Mouse (Mus musculus) granulocyte monocyte progenitor cell, adult 5-6 weeks (primary cell): ENCODE results near the gene Mesp2. TPM values are rescaled to one million over a fixed set of nuclear protein-coding genes. Genes with fewer than 3 reads are reported as not detected.

ENCODE experiments used
- ATAC-seq: replicated peaks from 2 replicates; pipeline ENCODE4 v1.8.0; 2016; ENCODE audit warnings: mild to moderate bottlenecking, moderate TSS enrichment, inconsistent platforms; ENCODE audit not compliant: poor library complexity, severe bottlenecking
- total RNA-seq, 2 experiments: library from RNA; stranded (forward) in 1 of 2; stranded (reverse) in 1 of 2; fragments of 200-712, 200-1000 nt in 1 of 2; fragments of >200 nt in 1 of 2; fragmentation: Nextera tagmentation in 1 of 2; gene quantifications; 2 replicates each; pipeline ENCODE4 v1.2.3; 2014 to 2017

Gene Mesp2
- total RNA-seq, 2 experiments from 2014 or later: not detected

- no peak for ATAC-seq
Measured at GRCm38 (mm10) chr7:79802037-79802436, 8.5 kb upstream of the Mesp2 start.

GRCm38 (mm10) chr7:79803887-79804286 is 6.6 kb upstream of the Mesp2 start:
- ATAC-seq: no peak

- no peak for ATAC-seq
Measured at GRCm38 (mm10) chr7:79808561-79808960, 2.0 kb upstream of the Mesp2 start.

GRCm38 (mm10) chr7:79813409-79813808 is 2.9 kb downstream of the Mesp2 start:
- ATAC-seq: no peak

- ATAC-seq: no peak
Measured at GRCm38 (mm10) chr7:79818321-79818720, 7.8 kb downstream of the Mesp2 start.

GRCm38 (mm10) chr7:79819515-79819914 is 9.0 kb downstream of the Mesp2 start:
- no peak for ATAC-seq

GRCm38 (mm10) chr7:79819996-79820395 is 9.5 kb downstream of the Mesp2 start:
- ATAC-seq: no peak

GRCm38 (mm10) chr7:79822092-79822695 is 11.7 kb downstream of the Mesp2 start:
- ATAC-seq: 0 out of 2 replicates have a peak, but pooled peaks have one; percentile 25

- no peak for ATAC-seq
Measured at GRCm38 (mm10) chr7:79828341-79828740, 17.8 kb downstream of the Mesp2 start.

GRCm38 (mm10) chr7:79831145-79831544 is 20.6 kb downstream of the Mesp2 start:
- ATAC-seq: no peak

- no peak for ATAC-seq
Measured at GRCm38 (mm10) chr7:79831585-79831984, 21.1 kb downstream of the Mesp2 start.

GRCm38 (mm10) chr7:79832980-79833379 is 22.5 kb downstream of the Mesp2 start:
- ATAC-seq: no peak

- ATAC-seq: no peak
Measured at GRCm38 (mm10) chr7:79835196-79835595, 24.7 kb downstream of the Mesp2 start.

- ATAC-seq: no peak
Measured at GRCm38 (mm10) chr7:79837247-79837646, 26.7 kb downstream of the Mesp2 start.

GRCm38 (mm10) chr7:79842163-79842562 is 31.6 kb downstream of the Mesp2 start:
- ATAC-seq: no peak

GRCm38 (mm10) chr7:79844090-79844802 is 33.7 kb downstream of the Mesp2 start:
- no peak for ATAC-seq

- no peak for ATAC-seq
Measured at GRCm38 (mm10) chr7:79846342-79846741, 35.8 kb downstream of the Mesp2 start.

- ATAC-seq: peak; percentile 94
Measured at GRCm38 (mm10) chr7:79847456-79848451, 37.2 kb downstream of the Mesp2 start.

GRCm38 (mm10) chr7:79856305-79856704 is 45.8 kb downstream of the Mesp2 start:
- no peak for ATAC-seq

GRCm38 (mm10) chr7:79858202-79858934 is 47.8 kb downstream of the Mesp2 start:
- no peak for ATAC-seq
